ENCODE assay signal across 9 mouse cellular contexts in the genomic region with DNA sequence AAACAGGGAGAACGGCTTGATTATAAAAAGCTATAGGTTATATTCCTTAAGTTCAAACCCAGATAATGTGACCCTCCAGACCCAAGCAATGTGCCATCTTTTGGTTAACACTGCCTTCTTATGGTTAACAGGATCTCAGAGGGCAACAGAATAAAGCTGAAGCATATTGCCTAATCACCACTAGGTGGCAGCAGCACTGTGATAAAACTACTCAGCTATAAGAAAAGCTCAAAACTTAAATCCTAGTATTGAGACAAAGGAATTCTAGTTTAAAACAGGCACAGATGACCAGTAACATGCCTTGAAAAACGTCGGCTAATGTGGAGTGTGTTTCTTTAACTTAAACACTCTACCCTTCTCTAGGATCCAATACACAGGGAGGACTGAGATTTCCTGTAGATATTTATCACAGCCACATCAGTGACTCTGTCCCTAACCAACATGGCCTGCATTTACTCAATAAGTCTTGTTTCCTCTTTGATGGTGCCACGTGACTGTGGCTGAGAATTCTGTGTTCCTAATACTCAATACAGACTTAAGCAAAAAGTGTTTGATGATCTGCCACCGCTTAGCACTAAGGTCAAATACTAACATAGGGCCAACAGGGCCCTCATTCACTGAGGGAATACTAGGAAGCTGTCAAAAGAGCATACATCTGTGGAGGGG. TPM values are rescaled to one million over a fixed set of nuclear protein-coding genes. Genes with fewer than 3 reads are reported as not detected.
DNase-seq lines count a peak whose midpoint lies in the region.
"Had no signal": no experiment of that assay in that cellular context is flagged by ENCODE, and none has a peak within 500 bp of the region (broad histone marks: within the 10 kb centered on the region; RNA-seq: fewer than 3 reads in every experiment).

No protein-coding gene starts in this region.

- peaks cover 18% of the 10 kb centered on the region for H3K4me1 ChIP-seq in limb, embryonic 10.5 days

- intact Hi-C loops in heart, postnatal 25 days (cut with DNase I): loop anchor here (10.0 kb wide), 2 partner anchors 582 to 682 kb away; a partner anchor contains a TSS

- 37% methylated on average over 5 of the region's 5 CpGs for WGBS in limb, embryonic 10.5 days

- H3K4me3 ChIP-seq in limb, embryonic 10.5 days: no peak overlapping the region
- H3K4me3 ChIP-seq: embryonic facial prominence, embryonic 15.5 days had no signal

- H3K27ac ChIP-seq in limb, embryonic 10.5 days: peak overlapping the region; percentile 38; the same call in 1 of the 2 replicates
- H3K27ac ChIP-seq: embryonic facial prominence, embryonic 15.5 days had no signal

- peaks cover 12% of the 10 kb centered on the region for H3K36me3 ChIP-seq in limb, embryonic 10.5 days

- no peaks in the 10 kb centered on the region for H3K27me3 ChIP-seq in limb, embryonic 10.5 days (ENCODE audit: low read depth, poor library complexity, severe bottlenecking)
- H3K27me3 ChIP-seq: embryonic facial prominence, embryonic 15.5 days had no signal

- no peaks in the 10 kb centered on the region for H3K9me3 ChIP-seq in limb, embryonic 10.5 days (replicated peaks)
- H3K9me3 ChIP-seq: embryonic facial prominence, embryonic 15.5 days had no signal

- peak; percentile 42 for DNase-seq in heart, adult 8-10 months (ENCODE audit: low spot score)
- no peak for DNase-seq in heart, postnatal 25 days (ENCODE audit: low spot score)
- DNase-seq in urinary bladder, postnatal 14 days (ENCODE audit: low spot score): peak; percentile 53
- no peak for DNase-seq in urinary bladder, adult 18-20 months (ENCODE audit: low spot score in 2 of 2)
- DNase-seq in embryo, embryonic 11 days: peak; percentile 82
- no peak for DNase-seq in limb, embryonic 10.5 days (ENCODE audit: low spot score)
- peak; percentile 78 for DNase-seq in retina, postnatal 1 day
- no peak for DNase-seq in frontal cortex, postnatal 14 days (ENCODE audit: low spot score in 2 of 2)

RNA-seq across cellular contexts. Expression of a gene that starts 3.8 kb away (rescaled TPM):
- 100 to 1,000 TPM; 342 to 434 (median 380) TPM for total RNA-seq in heart, adult 8-10 months (2022)
- total RNA-seq in heart, postnatal 25 days (2021): 100 to 1,000 TPM; 309 to 316 TPM
- polyA plus RNA-seq in limb, embryonic 10.5 days (2016; fragmentation: Nextera tagmentation; extraction: Ambion mirVana): 154 and 168 TPM in 2 replicates

RNA-seq across cellular contexts. Expression of a gene that starts 4.0 kb away (rescaled TPM):
- total RNA-seq in heart, adult 8-10 months (2022): 10 to 100 TPM; 50.0 to 63.2 (median 54.9) TPM
- 10 to 100 TPM; 44.2 to 46.0 TPM for total RNA-seq in heart, postnatal 25 days (2021)
- polyA plus RNA-seq in limb, embryonic 10.5 days (2016; fragmentation: Nextera tagmentation; extraction: Ambion mirVana): 46.5 and 57.1 TPM in 2 replicates

Comparison
In these comparisons a context has a peak if more than half of its experiments do, and no peak if none do; other contexts are left out.
1. DNase-seq: peak in heart, adult 8-10 months (single experiment), urinary bladder, postnatal 14 days (single experiment), embryo, embryonic 11 days (single experiment) and retina, postnatal 1 day (single experiment); none in heart, postnatal 25 days (single experiment), urinary bladder, adult 18-20 months (0 of 2), limb, embryonic 10.5 days (single experiment) and frontal cortex, postnatal 14 days (0 of 2).